Mouse (Mus musculus) cerebellum, adult 11 months (tissue): ENCODE results near the gene Vmn2r27.
A peak's percentile ranks its signal among the peaks of the same experiment; 100 is the strongest.

Experiments
- DNase-seq: peaks from one replicate; pipeline ENCODE4 v3.0.0; 2022

The Vmn2r27 gene

DNA sequence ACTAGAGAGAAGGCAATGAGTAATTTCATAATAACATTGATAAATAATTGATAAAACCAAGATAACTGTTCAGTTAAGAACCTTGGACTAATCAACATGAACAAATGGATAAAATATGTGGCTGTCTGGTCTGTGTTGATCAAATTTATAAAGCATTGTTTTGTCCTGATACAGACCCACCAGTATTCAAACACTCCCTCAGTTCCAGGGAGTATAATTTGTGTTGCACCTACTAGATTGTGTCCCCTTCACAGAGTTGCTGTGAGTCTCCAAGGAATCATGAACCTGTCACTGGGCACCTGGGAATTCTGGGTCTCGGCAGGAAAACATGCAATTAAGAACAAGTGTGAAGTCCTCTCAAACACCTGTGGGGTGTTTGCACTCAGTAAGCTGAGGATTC lies at the start of gene Vmn2r27:
TSS of gene Vmn2r27 (minus strand) at position 101 of the 400 bp plus-strand sequence.
- no peak for DNase-seq

DNA sequence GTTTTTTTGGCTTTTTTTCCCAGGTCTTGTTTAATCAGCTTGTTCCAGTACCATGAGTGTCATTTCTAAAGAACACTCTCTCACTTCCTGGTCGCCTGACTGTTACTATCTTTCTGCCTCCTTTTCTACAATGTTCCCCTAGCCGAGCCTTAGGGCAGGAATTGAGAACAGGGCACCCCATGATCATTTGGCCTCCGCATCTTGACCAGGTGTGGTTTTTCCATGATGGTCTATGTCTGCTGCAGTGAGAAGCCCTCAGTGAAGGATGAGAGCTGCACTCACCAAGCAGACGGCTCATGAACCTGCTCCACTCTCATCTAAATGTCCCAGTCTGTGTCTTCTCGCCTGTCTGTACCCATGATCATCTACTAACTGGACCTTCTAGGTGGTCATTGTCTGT lies 46.6 kb upstream of the Vmn2r27 start:
- no peak for DNase-seq

DNA sequence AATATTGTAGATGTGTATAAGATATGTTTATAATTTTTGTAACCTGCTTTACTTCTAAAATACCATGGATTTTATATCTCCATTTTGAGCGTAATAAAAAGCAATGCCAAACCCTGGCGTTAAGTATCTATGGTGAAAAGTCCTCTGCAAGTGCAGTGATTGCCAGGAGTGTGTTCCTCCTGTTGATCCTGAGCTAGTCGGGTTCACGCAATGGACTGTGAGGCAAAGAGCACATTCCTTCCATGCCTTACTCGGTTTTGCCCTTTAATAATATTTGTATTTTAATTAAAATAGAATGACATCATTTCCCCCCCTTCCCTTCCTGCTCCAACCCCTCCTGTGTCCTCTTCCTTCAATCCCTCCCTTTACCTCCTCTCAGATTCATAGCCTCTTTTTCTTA lies 46.0 kb upstream of the Vmn2r27 start:
- no peak for DNase-seq

DNA sequence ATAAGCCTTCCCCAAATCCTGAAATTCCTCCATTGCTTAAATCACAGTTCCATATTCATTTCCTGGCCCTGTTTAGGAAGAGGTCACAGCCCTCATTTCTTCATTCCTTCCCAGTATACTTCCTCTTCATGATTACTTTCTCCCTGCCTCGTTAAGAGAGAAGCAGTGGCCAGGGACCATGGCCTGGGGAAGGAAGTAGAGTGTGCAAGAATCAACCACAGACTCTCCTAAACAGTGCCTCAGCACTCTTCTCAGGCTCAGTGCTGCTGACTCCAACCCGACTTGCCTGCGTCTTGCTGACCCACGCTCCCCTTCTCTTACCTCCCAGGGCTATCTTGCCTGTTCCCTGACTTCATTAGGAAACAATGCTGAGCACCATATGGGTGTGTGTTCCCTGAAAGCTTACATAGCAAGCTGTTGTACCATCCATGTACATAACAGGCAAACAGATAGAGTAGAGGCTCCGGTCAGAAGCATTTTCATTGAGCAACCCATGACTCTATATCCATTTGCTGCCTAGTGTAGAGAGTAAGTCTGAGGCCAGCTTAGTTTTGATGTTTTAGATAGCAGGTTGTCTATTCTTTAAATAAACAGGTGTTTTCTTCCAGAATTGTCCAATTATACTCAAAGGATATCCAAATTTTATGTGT lies 41.7 kb upstream of the Vmn2r27 start:
- DNase-seq, result no peak

DNA sequence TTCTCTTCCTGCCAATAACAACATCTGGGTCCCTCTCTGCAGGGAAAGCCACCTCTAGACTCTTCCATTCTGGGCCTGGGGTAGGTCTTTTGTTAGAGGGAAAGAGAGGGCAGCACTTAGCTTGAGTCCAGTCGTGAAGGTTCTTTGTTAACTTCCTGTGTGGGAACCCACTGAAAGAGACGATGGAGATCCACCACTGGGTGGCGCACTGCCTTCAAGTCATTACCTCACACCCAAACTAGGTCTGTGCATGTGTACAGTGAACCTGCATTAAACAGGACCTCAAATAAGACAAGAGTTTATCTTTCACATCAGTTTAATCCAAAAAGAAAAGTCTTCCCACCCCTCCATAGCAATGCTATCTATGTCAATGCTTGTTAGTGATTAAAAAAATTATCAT lies 31.0 kb upstream of the Vmn2r27 start:
- peak; percentile 17 for DNase-seq

DNA sequence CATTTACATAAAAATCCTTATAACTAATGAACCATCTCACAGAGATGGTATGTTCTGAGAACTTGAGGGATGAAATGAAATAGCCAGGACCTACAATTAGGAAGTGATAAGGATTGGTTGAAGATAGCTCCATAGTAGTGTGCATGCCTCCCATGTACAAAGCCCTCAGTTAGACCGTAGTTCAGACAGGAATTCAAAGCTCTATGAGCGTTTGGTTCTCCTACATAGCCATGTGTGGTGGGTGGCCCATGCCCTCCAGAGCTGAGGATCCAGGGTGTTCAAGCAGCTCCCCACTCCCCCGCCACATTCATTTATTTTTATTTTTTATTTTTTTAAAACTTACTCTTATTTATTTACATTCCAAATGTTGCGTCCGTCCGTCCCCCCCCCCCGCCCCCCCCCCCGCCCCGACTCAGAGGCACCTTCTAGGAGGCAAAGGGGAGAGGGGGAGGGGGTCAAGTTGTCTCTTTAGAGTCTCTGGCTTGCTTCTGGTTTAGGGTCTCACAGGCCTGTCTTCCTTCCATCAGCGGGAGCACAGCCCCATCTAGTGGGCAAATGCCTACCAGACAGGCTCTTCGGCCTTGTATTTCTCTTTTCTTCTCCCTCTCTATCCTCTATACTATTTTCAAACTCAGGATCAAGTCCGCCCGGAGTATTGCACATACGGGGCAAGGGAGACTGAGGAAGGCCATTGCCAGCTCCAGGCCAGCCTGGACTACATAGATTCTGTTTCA lies 28.7 kb upstream of the Vmn2r27 start:
- DNase-seq, result peak; percentile 12

DNA sequence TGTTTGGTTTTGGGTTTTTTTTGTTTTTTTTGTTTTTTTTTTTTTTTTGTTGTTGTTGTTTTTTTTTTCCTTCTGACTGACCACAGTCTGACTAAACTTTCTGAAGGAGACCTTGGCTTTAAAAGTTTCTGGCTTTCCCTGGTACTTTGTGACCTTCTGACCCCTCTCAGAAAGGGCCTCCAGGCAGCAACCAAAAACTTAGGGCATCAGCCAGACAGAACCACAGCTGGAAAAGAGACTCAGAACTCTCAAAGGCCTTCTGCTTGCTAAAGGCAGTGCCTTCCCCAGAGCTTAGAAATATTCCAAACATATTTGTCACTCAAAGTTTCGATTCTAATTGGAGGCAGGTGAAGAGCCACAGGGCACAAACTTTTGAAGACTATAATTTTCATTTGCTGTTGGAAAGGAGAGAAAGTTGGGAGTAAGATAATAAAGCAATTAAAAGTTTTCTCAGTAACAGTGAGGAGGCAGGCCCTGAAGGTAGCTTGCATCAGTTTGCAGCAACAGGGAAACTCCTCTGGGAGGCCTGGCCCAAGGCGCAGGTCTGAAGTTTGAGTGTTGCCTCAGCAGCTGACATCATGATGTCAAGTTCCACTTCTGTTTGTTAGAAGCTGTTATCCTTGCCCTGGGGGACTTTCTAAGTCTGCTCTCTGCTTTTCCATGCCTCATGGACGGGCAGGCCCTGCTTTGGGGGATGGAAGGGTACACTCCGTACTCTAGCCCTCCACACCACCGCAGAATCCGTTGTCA lies 24.2 kb upstream of the Vmn2r27 start:
- no peak for DNase-seq

DNA sequence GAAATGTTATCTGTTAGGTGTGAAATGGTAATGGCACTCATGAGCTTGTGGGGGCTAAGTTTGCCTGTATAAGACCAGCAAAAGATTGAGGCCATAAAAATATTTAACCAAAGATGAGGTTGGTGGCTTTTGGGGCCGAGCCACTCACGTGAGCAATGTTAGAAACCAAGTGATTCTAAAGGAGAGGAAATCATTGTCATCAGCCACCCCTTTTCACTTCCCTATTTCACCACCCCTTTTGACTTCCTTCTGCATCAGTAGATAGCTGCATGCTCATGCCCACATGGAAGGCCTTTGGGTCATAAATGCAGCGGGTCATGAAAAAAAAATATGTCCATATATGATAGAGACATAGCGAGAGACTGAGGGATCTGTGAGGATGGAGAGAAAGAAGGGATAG lies 29.5 kb downstream of the Vmn2r27 start:
- no peak for DNase-seq

DNA sequence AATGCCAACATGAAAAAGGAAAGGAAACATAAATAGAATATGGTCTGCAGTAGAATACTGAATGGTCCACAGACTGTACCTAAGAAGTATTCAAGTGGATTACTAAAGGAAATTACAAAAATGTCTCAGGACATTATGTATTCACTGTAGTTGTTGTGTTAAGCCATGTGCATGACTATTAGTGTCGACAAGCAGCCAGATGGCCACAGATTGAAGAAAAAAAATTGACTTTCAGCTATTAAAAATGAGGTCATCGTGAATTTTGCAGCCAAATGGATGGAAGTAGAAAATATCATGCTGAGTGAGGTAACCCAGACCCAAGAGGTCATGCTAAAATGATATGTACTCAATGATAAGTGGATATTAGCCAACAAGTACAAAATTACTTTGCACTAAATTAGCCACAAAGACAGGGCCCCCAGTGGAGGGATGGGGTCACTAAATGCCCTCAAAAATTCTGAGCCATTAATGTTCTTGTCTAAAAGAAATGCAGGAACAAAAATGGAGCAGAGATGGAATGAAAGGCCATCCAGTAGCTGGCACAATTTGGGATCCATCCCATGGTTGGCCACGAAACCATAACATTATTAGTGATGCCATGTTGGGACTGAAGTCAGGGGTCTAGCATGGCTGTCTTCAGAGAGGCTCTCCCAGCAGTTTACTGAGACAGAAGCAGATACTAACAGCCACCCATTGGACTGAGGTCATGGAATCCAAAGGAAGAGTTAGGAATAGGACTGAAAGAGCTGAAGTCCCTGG lies 63.0 kb downstream of the Vmn2r27 start:
- DNase-seq, result peak; percentile 3

DNA sequence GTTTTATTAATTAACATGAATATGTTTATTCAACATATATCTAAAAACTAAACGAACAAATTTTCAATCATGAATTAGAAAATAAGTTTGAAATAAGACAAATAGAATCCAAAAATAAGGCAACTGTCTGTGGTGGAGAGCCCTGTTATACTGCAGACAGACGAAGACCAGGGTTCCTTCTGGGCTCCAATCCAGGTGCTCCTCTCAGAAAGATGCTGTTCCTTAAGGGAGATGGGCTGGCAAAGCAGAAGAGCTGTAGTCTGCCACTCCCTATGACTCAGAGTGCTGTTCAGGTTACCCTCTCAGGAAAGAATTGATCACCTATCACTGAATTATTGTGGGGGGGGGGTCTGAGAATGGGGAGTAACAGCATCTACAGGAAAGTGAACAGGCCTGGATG lies 65.1 kb downstream of the Vmn2r27 start:
- no peak for DNase-seq

DNA sequence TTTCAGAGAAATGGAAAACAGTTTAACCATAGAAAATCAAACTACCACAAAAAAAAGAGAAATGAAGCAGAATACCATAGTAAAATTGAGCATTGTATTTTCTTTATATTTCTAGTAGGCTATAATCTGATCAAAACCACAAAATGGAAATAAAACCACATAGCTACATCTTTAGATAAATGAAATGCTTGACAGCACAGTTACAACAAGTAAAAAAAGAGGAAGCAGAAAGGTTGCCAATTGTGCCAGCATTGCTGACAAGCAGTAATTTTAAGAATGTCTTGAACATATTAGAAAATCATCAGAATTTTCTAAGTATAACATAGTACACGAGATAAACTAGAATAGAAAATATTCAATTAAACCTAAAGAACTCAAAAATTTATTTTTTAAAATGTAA lies 81.8 kb downstream of the Vmn2r27 start:
- DNase-seq, result no peak
